Mouse (Mus musculus) ES-E14 (cell line): ENCODE measurements at regions not wholly inside any gene's neighbourhood (a gene's known extent, or its start where the extent isn't known, plus 50 kb on each side); places are given as distances from the start of the nearest gene placed in this dataset.

Experiments
- CHD2 ChIP-seq: IDR thresholded peaks from 2 replicates; pipeline ENCODE4 v1.6.1; 2014; ENCODE audit warnings: mild to moderate bottlenecking, low read depth, low read length, inconsistent platforms
- HCFC1 ChIP-seq: IDR thresholded peaks from 2 replicates; pipeline ENCODE4 v1.6.1; 2012; ENCODE audit warnings: low read length, inconsistent platforms, borderline replicate concordance; ENCODE audit not compliant: insufficient read depth

DNA sequence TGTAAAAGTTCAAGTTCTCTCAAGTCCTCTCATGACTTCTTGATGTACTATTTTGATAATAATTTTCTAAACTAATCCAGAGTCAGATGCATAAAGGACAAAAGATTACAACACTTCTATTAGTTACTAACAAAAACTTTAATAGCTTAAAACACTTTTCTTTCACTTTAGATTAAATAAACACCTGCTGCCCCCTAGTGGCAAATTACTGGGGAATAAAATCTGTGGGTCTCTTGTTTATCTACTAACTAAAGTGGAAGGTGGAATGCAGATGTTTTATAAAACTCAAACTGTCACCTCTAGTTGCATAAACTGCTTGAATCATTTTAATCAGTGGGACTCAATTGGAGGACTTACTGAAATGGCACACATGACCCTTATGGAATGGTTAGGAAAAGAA, 1129.0 kb downstream of the Galc start:
- TF ChIP-seq CHD2 (no peak), HCFC1 (no peak)
